Mouse (Mus musculus) urinary bladder, postnatal 10 days (tissue): ENCODE data around the gene Cdk9.
A peak's percentile ranks its signal among the peaks of the same experiment; 100 is the strongest.

Source experiments
- DNase-seq: peaks from one replicate; pipeline ENCODE4 v3.0.0; 2022; ENCODE audit warnings: low spot score

The Cdk9 gene

GRCm38 (mm10) chr2:32712934-32713817 is at the start of gene Cdk9:
Gene Cdk9 (minus strand): TSS chr2:32713076.
- peak; percentile 69 for DNase-seq

- DNase-seq, result no peak
These were observed 49.0 kb upstream of the Cdk9 start for GRCm38 (mm10) chr2:32761859-32762258.

- no peak for DNase-seq
These were observed 48.5 kb upstream of the Cdk9 start for GRCm38 (mm10) chr2:32761361-32761760.

GRCm38 (mm10) chr2:32759001-32759400 is 46.1 kb upstream of the Cdk9 start:
- DNase-seq, result no peak

- DNase-seq, result no peak
These were observed 45.6 kb upstream of the Cdk9 start for GRCm38 (mm10) chr2:32758503-32758902.

- DNase-seq, result peak; percentile 91
These were observed 44.4 kb upstream of the Cdk9 start, which contains the start of gene Tor2a for GRCm38 (mm10) chr2:32757056-32757845. Gene Tor2a (plus strand): TSS chr2:32757234.

GRCm38 (mm10) chr2:32756674-32757055 is 43.8 kb upstream of the Cdk9 start:
- no peak for DNase-seq

GRCm38 (mm10) chr2:32752181-32752580 is 39.3 kb upstream of the Cdk9 start:
- DNase-seq, result no peak

GRCm38 (mm10) chr2:32751665-32752033 is 38.8 kb upstream of the Cdk9 start:
- no peak for DNase-seq

- no peak for DNase-seq
These were observed 38.2 kb upstream of the Cdk9 start for GRCm38 (mm10) chr2:32750887-32751664.

GRCm38 (mm10) chr2:32750199-32750598 is 37.3 kb upstream of the Cdk9 start:
- DNase-seq, result no peak

GRCm38 (mm10) chr2:32749082-32749481 is 36.2 kb upstream of the Cdk9 start:
- DNase-seq, result no peak

- no peak for DNase-seq
These were observed 31.6 kb upstream of the Cdk9 start for GRCm38 (mm10) chr2:32744272-32744982.

- no peak for DNase-seq
These were observed 29.3 kb upstream of the Cdk9 start for GRCm38 (mm10) chr2:32742173-32742531.

GRCm38 (mm10) chr2:32741273-32742172 is 28.6 kb upstream of the Cdk9 start:
- no peak for DNase-seq

GRCm38 (mm10) chr2:32740916-32741272 is 28.0 kb upstream of the Cdk9 start, which contains the start of gene 6330409D20Rik:
Gene 6330409D20Rik (minus strand): TSS chr2:32741016.
- no peak for DNase-seq

GRCm38 (mm10) chr2:32739311-32739710 is 26.4 kb upstream of the Cdk9 start:
- DNase-seq, result no peak

- no peak for DNase-seq
These were observed 24.1 kb upstream of the Cdk9 start for GRCm38 (mm10) chr2:32737008-32737407.

GRCm38 (mm10) chr2:32736306-32736829 is 23.5 kb upstream of the Cdk9 start:
- DNase-seq, result no peak

- no peak for DNase-seq
These were observed 22.1 kb upstream of the Cdk9 start for GRCm38 (mm10) chr2:32734933-32735332.
